Mouse (Mus musculus) heart, postnatal 14 days (tissue): ENCODE data around the gene Poll. TPM values are rescaled to one million over a fixed set of nuclear protein-coding genes. Genes with fewer than 3 reads are reported as not detected.

Experiments used
- DNase-seq, 2 experiments: peaks; one replicate each; pipeline ENCODE4 v3.0.0; 2021 to 2022
- intact Hi-C: fragments of 180-260 bp; cut with DNase I; formaldehyde crosslinking; loops from one replicate; pipeline ENCODE4 v1.15.1; 2025
- total RNA-seq, 2 experiments: library from RNA; stranded (reverse); gene quantifications; 2 replicates each; pipeline ENCODE4 v1.2.3; 2021

The Poll gene
- total RNA-seq, 2 experiments from 2014 or later: 8.6 to 8.7 TPM

DNA sequence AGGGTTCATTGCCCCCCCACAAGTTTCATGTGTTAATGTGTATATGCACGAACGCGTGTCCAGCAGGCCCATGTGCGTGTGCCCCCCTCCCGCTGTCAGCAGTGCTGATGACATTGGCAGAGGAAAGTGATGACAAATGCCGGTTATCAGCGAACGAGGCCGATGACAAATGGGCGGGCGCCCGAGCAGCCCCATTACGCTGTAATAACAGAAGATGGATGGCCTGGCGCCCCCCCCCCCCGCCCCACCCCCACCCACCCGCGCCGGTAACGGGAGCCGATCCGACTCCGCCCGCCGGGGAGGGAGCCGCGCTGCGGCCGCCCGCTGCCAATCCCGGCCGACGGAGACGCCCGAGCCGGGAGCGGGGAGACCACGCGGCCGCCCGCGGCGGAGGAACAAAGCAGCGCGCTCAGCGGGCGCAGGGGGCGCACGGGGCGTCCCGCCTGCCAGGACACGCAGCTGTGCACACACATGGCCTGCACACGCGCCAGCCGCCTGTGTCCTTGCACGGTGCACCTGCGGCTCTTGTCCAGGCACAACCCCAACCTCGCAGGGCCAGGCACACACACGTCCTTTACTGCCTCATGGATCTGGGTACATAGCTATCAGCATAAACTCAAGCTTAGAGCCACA, 18.8 kb downstream of the Poll start:
- DNase-seq: peak; percentile 53 to 59
- intact Hi-C loops: loop anchor here (5.0 kb wide), 3 partner anchors 54 to 234 kb away; no protein-coding TSS in a partner anchor

DNA sequence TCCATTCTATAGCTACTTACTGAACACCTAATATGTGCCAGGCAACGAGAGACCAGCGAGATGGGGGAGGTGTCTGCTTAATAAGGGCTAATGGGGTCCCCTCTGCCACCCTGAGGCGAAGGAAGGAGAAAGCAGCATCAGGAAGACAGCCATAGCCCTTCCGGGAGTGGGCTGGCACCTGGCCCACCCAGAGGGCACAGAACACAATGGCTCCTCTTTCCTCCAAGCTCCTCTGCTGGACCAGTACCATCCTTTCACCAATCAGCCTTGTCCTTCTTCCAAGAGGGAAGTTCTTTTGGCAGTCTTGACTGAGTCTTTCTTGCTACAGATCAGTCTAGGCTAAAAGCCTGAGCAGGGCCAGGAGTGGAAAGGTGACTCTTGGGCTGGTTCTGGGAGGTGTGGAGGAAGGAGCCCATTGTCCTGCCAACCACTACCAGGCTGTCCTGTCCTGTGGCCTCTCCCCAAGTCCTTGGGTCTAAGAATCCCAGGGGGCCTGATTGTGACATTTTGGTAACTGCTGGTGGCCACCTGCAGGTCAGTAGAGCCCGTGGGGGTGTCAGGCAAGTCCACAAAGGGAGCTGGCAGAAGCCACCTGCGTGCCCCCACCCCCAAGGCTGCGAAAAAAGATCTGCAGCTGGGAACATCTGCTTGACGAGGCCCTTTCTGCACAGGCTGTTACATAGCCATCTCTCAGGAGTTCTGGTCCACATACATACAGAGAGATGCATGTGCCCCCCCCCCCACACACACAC, 19.5 kb downstream of the Poll start:
- intact Hi-C loops: loop anchor here (5.0 kb wide), 3 partner anchors 54 to 234 kb away; no protein-coding TSS in a partner anchor
- no peak for DNase-seq

DNA sequence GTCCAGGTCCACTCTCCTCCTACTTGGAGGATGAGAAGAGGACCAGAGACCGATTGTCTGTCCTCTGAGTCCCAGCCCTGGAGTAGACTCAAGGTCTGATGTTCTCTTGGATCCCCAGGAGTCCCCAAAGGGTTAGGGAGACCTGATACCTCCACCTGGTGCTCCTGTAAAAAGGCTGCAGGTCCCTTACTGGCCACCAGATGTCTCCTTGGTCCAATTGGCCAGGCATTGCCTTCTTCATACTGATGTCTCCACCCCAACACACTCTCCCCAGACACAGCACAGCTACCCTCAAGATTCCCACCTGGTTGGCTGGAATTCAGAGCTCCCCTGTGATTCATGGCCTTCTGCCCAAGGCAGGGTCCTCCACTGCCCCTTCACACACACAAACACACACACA, 22.8 kb downstream of the Poll start:
- DNase-seq: peak; percentile 44 to 63

DNA sequence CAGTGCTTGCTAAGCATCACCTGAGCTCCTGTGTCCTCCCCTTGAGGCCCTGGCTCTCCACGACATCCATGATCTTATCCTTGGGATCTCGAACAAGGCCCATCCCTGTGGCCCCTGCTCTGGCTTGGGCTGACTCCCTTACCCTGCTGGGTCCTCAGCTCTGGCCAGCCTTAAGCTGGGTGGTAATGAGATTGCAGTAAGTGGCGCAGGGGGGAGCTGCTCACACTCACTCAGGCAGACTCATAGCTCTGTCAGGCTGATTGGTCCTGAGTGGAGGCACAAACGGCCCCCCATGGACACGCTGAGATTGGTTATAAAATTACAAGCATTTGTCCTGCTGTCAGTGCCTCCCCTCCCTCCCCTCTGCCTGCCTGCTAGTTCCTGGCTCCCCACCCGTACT, 24.4 kb downstream of the Poll start:
- intact Hi-C loops: no loop called here
- no peak for DNase-seq

More for the DNA sequence above, 22.8 kb downstream of the Poll start:
- intact Hi-C loops: no loop called here

DNA sequence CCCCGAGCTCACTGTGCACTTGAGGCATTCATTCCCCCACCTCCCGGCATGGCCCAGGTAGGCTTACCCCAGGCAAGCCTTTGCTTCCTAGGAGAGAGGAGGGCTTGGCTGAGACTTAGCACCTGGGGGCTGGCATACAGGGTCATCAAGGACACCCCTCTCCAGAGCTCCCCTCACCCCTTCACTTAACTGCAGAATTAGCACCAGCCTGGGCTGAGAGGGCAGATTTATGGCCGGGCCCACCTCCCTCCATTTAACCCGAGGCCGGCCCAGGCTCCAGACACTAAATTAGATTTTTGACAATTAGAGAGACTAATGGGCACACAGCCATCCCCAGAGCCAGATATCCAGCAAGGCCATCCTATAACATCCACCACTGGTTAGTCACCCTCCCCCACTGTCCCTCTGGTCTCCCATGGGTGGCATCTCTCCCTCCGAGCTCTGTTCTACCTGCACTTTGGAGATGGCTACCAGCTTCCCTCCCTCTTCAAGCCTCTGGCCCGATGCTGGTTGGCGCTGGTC, 25.1 kb downstream of the Poll start:
- no peak for DNase-seq

DNA sequence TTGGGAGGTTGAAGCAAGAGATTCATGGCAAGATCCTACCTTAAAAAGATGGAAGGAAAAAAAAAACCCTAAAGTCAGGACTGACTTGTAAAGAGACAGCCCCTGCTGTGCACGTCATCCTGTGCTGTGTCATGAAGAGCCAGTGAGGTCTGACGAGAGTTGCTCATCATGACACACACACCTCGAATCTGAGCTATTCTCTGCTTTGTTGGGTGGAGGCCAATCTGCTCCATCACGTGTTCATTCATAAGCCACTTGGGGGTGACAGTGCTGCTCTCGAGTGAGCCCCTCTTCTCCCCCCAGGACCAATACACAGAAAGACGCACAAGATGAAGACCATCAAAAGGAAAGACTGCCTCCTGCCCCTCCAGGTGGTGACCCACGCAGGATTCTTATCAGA, 26.7 kb downstream of the Poll start:
- intact Hi-C loops: no loop called here
- DNase-seq: no peak

More for the DNA sequence above, 25.1 kb downstream of the Poll start:
- intact Hi-C loops: no loop called here

DNA sequence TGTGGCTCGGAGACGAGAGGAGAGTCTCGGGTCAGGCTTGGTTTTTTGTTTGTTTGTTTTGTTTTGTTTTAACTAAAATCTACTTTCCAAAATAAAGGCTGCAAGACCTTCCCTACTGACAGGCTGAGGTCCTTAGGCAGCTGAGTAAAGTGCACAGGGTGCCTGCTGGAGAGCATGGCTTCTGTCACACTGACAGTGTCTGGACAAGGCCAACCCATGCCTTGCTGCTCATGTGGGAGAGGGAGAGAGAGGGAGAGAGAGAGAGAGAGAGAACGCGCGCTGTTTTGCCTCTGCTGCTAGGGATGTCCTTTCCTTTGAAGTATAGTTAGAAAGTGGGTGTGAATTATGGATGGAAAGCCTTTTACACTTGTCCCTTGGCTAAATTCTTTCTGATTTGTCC, 28.8 kb downstream of the Poll start:
- no peak for DNase-seq
- intact Hi-C loops: no loop called here

DNA sequence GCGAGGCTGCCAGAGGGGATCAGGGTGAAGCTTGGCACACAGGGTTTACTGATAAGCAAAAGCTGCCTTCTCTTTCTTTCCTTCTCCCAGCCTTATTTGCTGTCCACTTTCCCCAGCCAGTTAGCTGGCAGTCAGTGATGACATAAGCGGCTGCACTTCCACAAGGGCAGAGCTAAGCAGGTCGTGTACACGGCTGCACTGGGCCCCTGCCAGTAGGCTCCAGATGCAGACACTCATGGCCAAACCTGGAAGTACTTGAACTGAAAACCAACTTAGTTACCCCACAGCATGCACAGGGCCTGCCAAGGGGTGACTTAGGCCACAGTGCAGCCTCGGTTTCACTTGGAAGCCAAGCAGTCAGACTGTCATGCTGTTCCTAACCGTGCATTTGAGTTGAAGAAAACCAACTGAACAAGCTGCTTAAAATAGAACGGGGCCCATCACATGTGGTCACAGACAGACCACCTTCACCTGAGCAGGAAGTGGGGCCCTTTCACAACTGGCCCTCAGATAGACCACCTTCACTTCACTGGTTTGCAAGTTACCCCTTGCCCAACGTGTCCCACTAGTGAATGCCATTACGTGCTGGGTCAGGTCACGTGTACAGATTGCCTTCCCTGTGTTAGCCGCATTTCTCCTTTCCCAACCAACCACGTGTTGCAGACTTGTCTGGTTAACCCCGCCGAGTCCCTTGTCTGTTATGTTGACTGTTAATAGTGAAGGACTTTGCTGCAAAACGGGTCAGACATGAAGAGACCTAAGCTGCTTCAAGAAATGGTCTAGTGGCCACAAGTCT, 29.9 kb downstream of the Poll start:
- peak; percentile 47 to 55 for DNase-seq
- intact Hi-C loops: no loop called here

DNA sequence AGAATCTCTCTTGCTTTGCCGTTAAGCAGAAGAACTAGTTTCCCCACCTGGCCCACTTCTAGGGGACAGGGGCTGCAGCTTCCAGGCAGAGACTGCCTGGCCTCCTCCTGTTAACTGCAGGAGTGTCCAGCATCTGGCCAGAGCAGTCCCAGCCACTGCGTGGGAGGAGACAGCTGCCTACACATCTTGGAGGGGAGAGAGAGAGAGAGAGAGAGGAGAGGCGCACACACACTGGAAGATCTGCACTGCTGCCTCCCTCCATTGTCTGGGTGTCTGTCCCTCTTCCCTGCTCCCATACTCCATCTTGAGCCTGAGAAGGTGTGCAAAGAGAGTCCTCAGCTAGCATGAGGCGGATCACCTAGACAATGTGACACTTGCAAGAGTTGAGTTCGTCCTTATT, 31.0 kb downstream of the Poll start:
- intact Hi-C loops: loop anchor here (5.0 kb wide), 1 partner anchor 77 kb away; no protein-coding TSS in a partner anchor
- DNase-seq: no peak

DNA sequence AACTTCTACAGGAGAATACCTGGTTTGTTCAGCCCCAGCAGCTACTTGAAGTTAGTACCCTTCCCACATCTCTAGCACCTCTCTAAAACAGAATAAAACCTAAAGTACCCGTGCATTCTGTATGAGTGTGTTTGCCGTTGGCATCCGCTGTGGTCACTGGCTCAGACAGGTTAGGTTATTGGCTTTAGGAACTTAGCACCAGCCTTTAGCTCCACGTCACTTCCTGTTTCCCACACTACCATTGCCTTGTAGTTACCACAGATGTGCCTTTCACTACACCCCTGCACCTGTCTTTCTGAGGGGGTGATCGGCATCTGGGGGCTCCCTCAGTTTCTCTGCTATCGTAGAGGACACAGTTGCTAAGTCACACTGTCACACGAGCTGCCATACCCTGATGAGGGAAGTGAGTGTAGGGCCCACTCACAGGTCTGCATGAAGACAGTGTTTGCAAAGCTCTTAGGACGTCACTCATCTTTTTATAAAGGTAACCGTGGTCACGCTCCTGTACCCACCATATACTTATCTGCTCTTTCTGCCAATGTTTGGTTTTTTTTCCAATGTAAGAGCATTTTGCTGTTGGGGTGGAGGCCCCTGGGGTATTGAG, 32.3 kb downstream of the Poll start:
- DNase-seq: no peak
- intact Hi-C loops: loop anchor here (5.0 kb wide), 1 partner anchor 76 kb away; no protein-coding TSS in a partner anchor

DNA sequence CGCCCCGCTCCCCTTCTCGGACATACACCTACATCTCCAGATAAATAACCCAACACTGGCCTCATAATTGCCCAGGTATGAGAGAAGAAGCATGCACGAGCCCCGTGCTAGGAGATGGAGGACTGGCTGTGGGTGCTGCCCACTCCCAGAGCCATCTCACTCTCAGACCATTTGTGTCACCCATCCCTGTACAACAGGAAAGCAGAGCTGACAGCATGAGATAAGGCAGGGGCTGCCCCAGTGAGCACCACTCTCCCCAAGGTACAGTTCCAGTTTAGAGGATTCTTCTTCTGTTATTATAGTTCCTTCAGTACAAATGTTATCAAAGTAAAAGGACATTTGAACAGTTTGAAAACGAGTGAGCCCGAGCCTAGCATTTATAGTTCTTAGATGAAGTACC, 32.9 kb downstream of the Poll start:
- no peak for DNase-seq
- intact Hi-C loops: loop anchor here (5.0 kb wide), 1 partner anchor 75 kb away; no protein-coding TSS in a partner anchor

DNA sequence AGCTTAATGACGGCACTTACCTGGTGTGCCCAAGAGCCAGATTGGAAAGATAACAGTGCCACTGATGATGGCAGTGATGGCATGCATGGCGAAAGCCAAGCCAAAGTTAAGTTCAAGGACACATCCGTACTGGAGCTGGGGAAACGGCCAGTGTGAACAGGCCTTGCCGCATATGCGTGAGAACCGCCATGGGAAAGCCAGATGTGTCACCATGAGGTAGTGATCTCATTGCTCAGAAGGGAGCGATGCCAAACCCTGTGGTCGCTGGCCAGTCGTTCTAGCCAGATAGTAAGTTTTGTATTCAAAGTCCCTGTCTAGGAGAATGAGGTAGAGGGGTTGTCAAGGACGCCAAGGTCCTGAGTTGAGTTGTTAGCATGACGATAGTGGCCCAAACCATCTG, 44.1 kb downstream of the Poll start:
- no peak for DNase-seq
- intact Hi-C loops: no loop called here

DNA sequence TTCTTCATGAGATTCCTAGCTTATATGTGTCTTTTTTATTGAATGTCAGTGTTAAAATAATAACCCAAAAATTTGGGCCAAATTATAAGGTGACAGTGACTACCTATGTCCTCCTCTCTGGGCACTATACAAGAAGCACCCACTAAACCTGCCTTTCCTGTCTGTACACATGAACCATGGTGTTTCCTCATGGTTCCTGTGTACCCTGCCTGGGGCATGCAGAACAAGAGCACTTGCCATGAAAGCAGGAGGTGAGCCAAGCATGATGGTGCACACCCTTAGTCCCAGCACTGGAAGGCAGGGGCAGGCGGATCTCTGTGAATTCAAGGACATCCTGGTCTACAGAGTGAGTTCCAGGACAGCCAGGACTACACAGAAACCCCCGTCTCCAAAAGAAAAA, 45.0 kb downstream of the Poll start:
- intact Hi-C loops: no loop called here
- DNase-seq: no peak

DNA sequence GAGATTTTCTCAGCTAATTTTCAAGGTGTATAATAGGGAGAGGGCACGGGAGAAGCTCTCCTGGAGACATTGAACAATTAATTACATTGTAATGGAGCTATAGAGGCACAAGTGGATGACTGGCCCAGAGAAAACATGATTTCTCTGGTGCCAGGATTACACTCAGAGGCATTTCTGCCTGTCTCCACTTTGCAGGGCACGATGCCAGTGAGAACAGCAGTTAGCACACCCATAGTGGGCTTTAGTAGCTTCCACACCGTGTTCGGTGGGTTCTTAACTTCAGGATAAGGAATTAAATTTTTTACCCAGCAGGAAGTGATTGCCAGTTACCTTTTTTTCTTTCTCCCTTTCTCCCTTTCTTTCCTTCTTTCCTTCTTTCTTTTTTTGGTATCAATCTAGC, 48.9 kb downstream of the Poll start:
- intact Hi-C loops: no loop called here
- no peak for DNase-seq

DNA sequence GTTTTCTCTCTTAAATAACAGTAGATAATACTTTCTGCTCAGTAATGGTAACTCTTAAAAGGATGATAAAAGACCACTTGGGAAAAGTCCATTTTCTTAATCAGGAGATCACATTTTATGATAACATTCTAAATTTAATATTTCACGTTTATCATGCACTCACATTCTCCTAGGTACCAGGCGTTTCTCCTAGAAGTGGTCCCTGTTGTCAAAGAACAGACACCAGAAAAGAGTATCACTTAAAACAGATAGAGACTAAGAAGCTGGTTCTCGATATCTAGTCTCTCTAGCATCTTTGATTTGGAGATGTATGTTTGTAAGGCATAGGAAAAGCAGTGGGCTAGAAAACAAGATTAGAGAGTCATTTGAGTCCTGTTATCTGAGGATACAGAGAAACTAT, 49.7 kb downstream of the Poll start:
- intact Hi-C loops: no loop called here
- no peak for DNase-seq

DNA sequence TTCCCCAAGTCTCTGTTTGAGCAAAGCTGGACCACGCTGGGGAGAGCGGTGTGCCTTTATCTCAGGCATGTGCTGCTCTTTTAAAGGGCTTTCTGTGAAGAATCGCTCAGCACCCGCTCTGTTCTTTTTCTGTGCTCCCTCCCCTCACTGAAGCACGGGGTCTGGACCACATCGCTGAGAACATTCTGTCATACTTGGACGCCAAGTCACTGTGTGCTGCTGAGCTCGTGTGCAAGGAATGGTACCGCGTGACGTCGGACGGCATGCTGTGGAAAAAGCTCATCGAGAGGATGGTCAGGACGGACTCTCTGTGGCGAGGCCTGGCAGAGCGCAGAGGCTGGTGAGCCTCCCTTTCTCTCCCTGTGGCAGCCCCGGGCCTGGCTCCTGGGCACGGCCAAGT, 52.8 kb downstream of the Poll start:
- DNase-seq: peak; percentile 31 to 33
- intact Hi-C loops: no loop called here

DNA sequence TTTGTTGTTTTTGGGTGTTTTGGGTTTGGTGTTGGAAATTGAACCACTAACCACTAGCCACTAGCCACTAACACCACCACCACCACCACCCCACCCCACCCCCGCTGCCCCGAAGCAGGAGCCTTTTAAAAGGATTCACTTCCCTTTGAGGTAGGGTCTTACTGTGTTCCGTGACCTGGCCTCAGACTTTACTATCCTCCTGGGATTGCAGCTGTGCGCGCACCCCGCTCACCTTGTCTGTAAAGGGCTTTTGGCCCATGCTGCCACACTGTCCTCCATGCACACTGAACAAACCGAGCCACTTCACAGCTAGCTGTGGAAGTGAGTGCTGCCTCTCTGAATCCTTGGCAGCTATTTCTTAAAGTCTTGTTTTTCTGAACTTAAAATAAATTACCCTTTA, 54.9 kb downstream of the Poll start:
- intact Hi-C loops: no loop called here
- no peak for DNase-seq
